Mouse (Mus musculus) c-Kit-positive CD71-positive TER-119-positive erythroid progenitor cells, embryonic 14.5 days (primary cell): ENCODE results near the gene Cep89.

Experiments
- DNase-seq: peaks from one replicate; pipeline ENCODE4 v3.0.0-alpha.2; 2013; ENCODE audit warnings: low spot score

The Cep89 gene

GRCm38 (mm10) chr7:35386525-35386952 lies 10.3 kb upstream of the Cep89 start:
- DNase-seq, result no peak

- no peak for DNase-seq
Observed at GRCm38 (mm10) chr7:35388694-35389093, 8.1 kb upstream of the Cep89 start.

GRCm38 (mm10) chr7:35392935-35393334 lies 3.9 kb upstream of the Cep89 start:
- peak; percentile 34 for DNase-seq

- peak; percentile 44 for DNase-seq
Observed at GRCm38 (mm10) chr7:35395734-35396456, 940 bp upstream of the Cep89 start.

DNA sequence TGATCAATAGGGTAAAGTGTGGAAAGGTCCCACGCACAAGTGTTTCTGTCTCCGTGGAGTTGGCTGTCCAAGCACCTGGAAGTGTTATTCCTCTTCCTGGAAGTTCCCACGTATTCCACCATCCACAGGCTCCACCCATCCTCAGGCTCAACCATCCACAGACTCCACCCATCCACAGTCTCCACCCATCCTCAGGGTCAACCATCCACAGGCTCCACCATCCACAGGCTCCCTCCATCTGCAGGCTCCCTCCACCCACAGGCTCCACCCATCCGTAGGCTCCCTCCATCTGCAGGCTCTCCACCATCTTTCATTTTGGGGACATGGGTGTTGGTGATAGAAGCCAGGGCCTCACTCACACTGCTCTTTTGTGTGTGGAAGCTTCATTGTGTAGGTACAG lies 4.3 kb downstream of the Cep89 start:
- no peak for DNase-seq

GRCm38 (mm10) chr7:35415226-35415625 lies 18.4 kb downstream of the Cep89 start:
- no peak for DNase-seq

DNA sequence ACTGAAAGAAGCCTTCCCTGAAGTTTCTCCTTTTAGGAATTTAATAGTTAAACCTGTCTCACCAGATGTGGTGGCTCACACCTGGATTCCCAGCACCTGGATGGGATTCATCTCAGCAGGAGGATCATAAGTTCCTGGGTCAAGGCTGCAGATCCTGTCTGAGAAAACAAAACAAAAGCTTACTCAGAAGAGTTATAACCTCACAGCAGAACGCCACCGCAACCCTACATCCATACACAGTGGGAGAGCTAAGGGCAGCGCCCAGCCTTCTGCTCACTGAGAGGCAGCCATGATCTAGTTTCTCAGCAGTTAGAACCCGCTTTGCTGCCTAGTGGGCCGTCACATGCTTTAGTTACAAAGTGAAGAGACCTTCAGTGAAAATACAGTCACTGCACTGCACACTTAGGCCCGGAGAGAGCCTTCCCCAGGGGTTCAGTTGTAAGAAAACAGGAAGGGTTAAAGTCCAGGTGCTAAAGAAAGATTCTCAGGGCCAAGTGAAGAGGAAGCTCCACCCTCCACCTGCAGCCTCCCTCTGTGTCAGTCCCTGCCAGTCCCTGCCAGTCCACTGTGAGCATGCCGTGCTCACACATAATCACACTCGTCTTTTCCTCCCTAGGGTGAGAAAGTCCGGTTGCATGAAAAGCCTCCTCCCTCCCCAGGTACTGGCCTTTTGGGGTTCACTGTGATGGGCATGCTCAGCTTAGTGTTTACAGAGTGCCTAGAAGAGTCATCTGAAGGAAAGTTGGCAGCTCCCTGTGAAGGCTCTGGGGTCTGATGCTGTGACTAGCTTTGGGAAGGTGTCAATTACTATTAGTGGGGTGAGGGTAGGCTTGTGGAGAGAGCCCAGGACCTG lies 19.2 kb downstream of the Cep89 start:
- DNase-seq, result no peak

GRCm38 (mm10) chr7:35416654-35416948 lies 19.8 kb downstream of the Cep89 start:
- no peak for DNase-seq

DNA sequence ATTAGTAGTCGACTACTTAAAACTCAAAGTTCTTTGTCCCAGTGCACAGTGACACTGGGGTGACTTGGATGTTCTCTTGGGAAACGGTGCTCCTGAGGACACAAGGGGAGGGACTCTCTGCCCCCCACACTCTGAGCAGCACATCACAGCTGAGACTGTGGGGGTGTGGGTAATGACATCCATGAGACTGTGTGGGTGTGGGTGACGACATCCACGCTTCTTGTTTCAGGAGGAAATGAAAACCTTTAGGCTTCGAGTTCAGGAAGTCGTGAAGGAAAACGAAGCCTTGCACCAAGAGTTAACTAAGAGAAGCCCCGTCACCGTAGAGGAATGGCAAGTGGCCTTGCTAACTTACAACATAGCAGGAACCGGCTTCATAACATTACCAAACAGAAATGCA lies 26.2 kb downstream of the Cep89 start:
- no peak for DNase-seq

GRCm38 (mm10) chr7:35428146-35428545 lies 31.3 kb downstream of the Cep89 start:
- DNase-seq, result no peak

- no peak for DNase-seq
Observed at GRCm38 (mm10) chr7:35435266-35435665, 38.4 kb downstream of the Cep89 start.

- DNase-seq, result no peak
Observed at GRCm38 (mm10) chr7:35447501-35447900, 50.7 kb downstream of the Cep89 start.

DNA sequence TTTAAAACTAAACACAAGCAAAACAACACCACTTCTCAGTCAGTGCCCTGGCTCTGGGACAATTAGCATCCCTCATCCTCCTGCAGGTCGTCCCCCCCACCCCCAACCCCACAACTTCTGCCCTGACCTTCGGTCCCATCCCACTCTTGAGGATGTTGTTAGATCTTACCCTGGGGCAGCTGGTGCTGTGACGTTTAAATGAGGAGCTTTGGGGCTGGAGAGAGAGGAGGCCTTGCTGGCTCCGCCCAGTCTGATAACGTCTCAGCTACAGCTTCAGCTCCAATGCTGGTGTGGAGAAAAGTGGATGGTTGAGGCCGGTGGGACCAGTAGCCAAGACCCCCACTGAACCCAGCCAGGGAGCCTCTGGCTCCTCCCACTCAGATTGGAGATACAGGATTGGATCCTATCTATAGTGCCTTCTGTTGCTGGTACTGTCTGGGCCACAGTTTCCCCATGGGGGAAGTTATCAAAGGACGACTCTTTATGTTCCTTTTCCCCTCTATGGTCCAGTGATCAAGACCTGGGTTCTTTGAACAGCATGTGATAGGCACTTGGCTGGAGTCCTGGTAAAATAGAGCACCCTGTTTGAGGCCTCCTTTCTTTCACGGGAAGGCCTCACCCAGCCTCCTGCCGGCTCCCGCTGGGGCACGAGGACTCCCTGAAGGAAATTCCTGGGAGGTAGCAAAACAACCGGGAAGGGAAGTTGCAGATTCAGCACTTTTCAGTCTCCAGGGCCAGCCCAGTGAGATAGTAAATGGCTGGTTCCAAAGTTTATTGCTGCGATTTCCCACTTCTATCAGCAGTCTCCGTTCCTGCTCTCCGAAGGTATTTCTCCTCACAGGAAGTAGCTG lies 51.4 kb downstream of the Cep89 start, which contains the start of gene Slc7a9:
Gene Slc7a9, plus strand, starts transcription at position 801 of the 851 bp plus-strand sequence.
- DNase-seq, result no peak

- DNase-seq, result no peak
Observed at GRCm38 (mm10) chr7:35448867-35449266, 52.0 kb downstream of the Cep89 start.

DNA sequence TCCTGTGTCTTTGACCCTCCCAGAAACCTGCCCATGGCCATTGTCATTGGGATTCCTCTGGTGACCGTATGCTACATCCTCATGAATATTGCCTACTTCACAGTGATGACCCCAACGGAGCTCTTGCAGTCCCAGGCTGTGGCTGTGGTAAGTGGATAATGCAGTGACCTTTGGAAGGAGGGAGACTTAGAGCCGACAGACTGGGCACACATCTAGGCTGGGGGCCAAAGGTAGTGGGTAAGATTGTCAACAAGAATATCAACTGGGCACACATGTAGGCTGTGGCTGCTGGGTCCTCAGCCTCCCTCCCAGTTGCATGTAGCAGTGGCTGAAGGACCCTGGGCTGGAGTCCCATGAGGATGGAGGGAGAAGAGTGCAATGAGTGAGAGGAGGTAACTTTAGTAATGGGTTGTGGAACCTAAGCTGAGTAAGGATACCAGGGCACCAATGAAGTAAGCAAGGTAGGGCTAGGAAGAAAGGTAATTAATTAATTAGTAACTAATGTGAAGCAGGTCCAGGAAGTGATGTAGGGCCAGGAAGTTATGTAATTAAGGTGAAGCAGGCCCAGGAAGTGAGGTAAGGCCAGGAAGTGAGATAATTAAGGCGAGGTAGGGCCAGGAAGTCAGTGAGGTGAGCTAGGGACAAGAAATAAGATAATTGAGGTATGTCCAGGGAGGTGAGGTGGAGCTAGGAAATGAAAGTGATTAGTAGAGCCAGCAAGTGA lies 59.4 kb downstream of the Cep89 start:
- DNase-seq, result no peak

DNA sequence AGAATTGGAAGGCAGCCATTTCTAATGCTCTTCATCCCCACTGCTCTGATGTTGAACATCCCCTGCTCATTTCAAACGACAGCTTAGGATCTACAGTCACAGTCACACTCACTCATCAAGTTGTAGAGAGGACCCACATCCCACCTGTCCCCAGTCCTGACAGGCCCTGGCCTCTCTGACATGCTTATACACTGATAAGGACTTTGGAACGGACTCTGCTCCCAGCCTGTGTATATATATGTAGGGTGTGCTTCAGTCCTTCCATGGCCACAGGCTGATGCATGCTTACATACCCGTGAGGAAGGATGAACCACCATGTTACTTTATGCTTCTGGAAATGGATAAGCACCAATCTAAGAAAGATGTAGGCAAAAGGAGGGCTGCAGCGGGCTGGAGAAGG lies 64.1 kb downstream of the Cep89 start:
- DNase-seq, result no peak

DNA sequence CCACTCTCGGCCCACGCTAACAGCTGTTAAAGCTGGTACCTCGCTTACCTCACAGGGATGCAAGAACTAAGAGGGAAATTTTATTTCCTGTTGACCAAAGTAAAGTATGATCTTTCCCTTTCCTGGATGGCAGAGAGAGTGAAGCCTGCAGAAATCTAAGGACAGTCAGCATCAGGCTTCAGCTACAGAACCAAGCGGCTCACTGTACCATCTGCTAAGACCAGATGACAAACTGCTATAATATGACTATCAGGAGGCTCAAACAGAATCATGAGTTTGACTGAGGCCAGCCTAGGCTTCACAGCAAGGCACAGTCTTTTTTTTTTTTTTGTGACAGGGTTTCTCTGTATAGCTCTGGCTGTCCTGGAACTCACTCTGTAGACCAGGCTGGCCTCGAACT lies 68.2 kb downstream of the Cep89 start:
- no peak for DNase-seq

DNA sequence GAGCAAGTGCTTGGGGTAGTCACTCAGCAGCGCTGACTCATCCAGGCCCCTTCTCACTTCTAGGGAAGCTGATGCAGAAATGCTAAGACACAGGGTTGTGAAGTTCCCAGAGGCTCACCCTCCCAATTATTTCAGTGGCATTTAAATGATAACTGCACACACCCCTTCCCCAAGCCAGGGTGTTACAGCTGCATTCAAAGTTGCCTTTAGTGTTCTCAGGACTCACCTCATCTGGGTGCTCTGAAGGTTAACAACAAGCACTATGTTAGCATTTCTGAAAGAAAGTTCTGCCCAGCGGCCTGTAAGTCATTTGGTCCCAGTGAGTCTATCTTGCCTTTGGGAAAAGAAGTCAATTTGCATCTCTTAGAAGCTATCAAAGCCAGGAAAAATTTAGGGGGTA lies 71.0 kb downstream of the Cep89 start:
- no peak for DNase-seq

- no peak for DNase-seq
Observed at GRCm38 (mm10) chr7:35470794-35471193, 74.0 kb downstream of the Cep89 start.

DNA sequence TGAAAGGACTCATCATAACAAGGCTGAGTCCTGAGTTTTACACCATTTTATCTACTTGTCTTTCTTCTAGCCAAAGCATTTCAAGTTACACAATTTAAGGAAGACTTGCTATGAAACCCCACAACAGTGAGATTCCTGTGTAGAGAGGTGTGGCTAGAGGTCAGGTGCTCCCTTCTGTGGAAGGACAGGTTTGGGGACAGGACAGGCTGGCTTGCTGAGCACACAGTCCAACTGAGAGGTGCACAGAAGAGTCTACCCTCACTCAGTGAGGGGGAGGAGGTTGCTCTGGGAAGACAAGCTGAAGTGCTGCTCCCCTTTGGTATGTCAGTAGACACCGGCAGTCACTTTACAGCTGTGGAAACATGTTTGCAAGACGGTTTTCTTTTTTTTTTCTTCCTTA lies 79.6 kb downstream of the Cep89 start:
- no peak for DNase-seq

- no peak for DNase-seq
Observed at GRCm38 (mm10) chr7:35485126-35485525, 88.3 kb downstream of the Cep89 start.

- no peak for DNase-seq
Observed at GRCm38 (mm10) chr7:35486553-35486952, 89.7 kb downstream of the Cep89 start.
